Mouse (Mus musculus): ENCODE data around the gene Pebp1. TPM values are rescaled to one million over a fixed set of nuclear protein-coding genes. Genes with fewer than 3 reads are reported as not detected.

Pebp1 gene
- 493 and 798 TPM in 2 replicates for polyA plus RNA-seq (2012; ENCODE audit: low replicate concordance)

GRCm38 (mm10) chr5:117286831-117287822, at the start of gene Pebp1:
Pebp1 (minus strand) TSS chr5:117287625.

DNA sequence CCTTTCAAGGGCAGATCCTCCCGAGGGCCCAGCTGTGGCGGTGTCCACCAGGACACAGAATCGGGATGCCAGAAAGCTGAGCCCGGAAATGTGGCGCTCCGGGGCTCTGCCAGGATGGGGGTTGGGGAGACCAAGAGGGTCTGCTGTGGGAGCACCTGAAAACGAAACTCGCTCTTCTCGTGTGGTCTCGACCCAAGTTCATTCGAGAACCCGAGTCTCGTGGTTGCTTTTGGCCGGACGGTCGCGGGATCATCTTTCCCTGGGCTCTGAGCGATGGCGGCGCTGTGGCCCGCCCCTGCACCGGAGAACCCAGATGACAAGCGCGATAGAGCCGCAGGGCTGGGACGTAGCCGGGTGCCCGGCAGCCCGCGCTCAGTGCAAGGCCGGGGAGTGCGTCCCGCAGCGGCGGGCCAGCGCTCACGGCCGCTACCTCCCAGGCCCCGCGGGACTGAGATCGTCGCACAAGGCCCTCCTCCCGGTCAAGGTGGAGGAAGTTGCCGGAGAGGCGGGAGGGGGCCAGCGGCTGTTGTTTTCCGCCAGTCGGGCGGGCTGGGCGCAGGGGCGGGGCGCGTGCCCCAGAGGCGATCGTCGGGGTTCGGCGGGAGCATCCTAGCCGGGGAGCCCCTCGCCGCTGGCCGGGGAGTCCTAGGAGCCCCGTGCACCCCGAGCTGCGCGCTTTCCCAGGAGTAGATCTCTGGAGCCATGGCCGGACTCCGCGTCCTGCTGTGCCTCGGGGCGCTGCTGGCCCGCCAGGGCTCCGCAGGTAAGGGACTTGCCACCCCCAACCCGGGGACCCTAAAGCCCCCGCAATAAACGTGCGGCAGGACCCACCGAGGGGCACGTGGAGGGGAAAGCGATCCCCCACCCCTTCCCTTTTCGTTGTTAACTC, 31.6 kb upstream of the Pebp1 start, which contains the start of gene Vsig10:
Gene Vsig10, plus strand, starts transcription at position 343 of the 889 bp plus-strand sequence.

Other genes starting within 250 kb of the Pebp1 start
- 39.3 and 72.5 TPM in 2 replicates for gene Suds3, start 171.5 kb downstream of the Pebp1 start, polyA plus RNA-seq (2012; ENCODE audit: low replicate concordance)
- 44.3 and 48.4 TPM in 2 replicates for gene Taok3, start 167.5 kb downstream of the Pebp1 start, polyA plus RNA-seq (2012; ENCODE audit: low replicate concordance)
- 81.6 and 101 TPM in 2 replicates for gene Vsig10, start 31.5 kb upstream of the Pebp1 start, polyA plus RNA-seq (2012; ENCODE audit: low replicate concordance)
- gene Wsb2, start 69.7 kb upstream of the Pebp1 start, polyA plus RNA-seq (2012; ENCODE audit: low replicate concordance): 94.7 and 148 TPM in 2 replicates
- gene Rfc5, start 101.4 kb upstream of the Pebp1 start, polyA plus RNA-seq (2012; ENCODE audit: low replicate concordance): 167 and 228 TPM in 2 replicates
- 0.38 and 0.71 TPM in 2 replicates for gene Ksr2, start 126.4 kb upstream of the Pebp1 start, polyA plus RNA-seq (2012; ENCODE audit: low replicate concordance)

Measured in leukemia stem cell, adult 10-12 weeks (primary cell).